Mouse (Mus musculus) neural tube, postnatal 0 days (tissue): Measurements from ENCODE around the gene Gm10024. TPM values are rescaled to one million over a fixed set of nuclear protein-coding genes. Genes with fewer than 3 reads are reported as not detected.

Experiments
- polyA plus RNA-seq: library from polyadenylated mRNA; unstranded; fragments of >200 nt; fragmentation: Nextera tagmentation; extraction: Ambion mirVana; gene quantifications from 2 replicates; pipeline ENCODE4 v1.2.1, GENCODE M21; 2015

Gm10024 gene
- not detected in 2 replicates for polyA plus RNA-seq

DNA sequence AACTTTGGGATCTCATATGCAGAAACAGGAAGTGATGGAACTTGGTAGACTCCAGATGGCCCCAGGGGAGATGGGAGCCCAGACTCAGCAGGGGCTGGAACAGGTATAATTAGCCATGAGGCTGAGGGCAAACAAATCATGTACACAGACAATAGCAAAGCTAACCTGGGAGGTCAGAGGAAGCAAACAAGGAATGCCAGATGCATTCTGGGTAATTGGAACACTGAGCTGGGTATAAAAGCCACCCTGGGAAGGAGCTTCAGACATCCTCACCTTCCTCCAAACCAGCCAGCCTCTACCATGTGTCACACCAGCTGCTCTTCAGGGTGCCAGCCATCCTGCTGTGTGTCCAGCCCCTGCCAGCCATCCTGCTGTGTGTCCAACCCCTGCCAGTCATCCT, at the start of gene Gm10024:
Gm10024 (plus strand) TSS at position 301 of the 400 bp plus-strand sequence.

DNA sequence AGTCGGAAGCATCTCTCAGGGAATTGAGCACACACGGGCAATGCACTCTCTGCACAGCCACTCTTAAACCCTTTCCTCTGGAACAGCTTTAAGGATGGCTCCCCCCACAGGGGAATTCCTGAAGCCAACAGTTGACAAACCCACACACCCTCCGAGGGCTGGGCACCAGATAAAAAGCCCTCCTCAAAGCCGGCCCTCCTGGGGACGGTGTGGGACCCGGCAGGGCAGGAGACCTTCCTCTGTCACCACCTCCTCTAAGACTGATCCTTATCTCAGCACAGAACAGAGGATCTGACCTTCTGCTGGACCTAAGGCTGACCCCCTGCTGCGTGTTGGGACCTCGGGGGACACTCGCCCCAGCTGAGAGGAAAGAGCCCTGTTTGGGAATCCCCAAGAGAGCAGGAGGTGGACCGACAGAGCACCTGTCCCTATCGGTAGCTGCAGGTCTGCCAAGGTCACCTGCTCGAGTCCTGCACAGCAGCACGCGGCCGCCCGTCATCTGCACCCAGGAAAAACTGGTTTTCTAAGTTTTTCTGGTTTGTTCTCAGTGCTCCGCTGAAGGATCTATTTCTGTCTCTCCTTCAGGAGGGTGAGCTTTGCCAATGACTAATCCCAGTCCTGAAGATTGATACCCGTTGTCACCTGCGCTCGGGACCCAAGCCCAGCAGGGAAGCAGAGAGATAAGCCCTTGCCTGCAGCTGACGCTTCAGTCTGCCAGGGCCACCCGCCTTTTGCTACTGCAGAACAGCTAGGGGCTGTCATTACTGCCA, 25.2 kb upstream of the Gm10024 start, which contains the start of gene Tspear:
Tspear (plus strand) TSS at position 675 of the 770 bp plus-strand sequence.

DNA sequence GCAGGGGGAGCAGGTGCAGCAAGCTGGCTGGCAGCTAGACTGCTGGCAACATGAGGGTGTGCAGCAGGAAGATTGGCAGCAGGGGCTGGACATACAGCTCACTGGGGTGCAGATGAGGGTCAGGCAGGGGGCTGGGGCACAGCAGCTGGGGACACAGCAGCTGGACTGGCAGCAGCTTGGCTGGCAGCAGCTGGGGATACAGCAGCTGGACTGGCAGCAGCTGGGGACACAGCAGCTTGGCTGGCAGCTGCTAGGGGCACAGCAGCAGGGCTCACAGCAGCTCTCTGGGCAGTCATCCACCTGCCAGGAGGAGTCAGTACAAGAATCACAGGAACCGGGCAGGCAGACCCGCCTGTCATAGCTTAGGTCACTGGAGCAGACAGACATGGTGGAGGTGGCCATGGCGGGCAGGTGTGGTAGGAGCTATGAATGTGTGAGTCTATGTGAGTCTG, 20.9 kb upstream of the Gm10024 start, which contains the start of gene Gm19402:
Gm19402 (minus strand) TSS at position 402 of the 452 bp plus-strand sequence.

DNA sequence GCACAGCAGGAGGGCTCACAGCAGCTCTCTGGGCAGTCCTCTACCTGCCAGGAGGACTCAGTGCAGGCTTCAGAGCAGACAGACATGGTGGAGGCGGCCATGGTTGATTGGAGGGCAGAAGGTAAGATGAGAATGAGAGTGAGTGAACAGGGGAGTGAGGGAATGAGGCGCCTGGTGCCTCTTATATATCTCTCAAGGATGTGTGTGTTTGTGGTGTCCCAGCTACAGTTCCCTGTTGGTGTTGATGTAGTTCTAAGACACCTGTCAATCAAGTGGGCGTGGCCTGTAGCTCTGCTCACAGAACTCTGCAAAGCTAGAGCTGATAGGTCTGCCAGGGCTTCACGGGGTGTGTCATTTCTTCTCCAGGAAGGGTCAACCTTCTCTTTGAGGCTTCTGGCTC, 14.1 kb upstream of the Gm10024 start, which contains the start of gene Gm9508:
Gm9508 (minus strand) TSS at position 101 of the 400 bp plus-strand sequence.

DNA sequence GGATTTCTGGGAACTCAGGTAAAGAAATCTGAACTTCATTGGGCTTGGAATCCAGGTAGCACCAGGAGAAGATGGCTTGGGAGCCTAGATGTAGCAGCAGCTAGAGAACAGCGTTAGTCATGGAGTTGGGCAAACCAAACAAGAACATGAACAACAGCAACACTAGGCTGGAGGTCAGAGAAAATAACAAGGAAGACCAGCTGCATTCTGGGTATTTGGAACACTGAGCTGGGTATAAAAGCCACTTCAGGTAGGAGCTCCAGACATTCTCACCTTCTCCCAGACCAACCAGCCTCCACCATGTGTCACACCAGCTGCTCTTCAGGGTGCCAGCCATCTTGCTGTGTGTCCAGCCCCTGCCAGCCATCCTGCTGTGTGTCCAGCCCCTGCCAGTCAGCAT, 4.9 kb upstream of the Gm10024 start, which contains the start of gene Gm10272:
Gm10272 (plus strand) TSS at position 301 of the 400 bp plus-strand sequence.

DNA sequence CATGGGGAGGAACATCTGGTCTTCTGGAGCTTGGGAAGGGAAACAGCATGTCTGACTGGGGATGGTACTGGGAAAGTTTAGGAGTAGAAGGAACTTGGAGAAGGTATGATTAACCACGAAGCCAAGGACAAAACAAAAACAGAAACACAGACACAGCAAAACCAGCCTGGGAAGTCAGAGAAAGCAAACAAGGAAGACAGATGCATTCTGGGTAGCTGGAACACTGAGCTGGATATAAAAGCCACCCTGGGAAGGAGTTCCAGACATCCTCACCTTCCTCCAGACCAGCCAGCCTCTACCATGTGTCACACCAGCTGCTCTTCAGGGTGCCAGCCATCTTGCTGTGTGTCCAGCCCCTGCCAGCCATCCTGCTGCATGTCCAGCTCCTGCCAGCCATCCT, 4.2 kb downstream of the Gm10024 start, which contains the start of gene Gm10142:
Gm10142 (plus strand) TSS at position 301 of the 400 bp plus-strand sequence.

DNA sequence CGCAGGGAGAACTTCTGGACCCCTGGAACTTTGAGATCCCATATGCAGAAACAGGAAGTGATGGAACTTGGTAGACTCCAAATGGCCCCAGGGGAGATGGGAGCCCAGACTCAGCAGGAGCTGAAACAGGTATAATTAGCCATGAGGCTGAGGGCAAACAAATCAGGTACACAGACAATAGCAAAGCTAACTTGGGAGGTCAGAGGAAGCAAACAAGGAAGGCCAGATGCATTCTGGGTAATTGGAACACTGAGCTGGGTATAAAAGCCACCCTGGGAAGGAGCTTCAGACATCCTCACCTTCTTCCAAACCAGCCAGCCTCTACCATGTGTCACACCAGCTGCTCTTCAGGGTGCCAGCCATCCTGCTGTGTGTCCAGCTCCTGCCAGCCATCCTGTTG, 9.0 kb downstream of the Gm10024 start, which contains the start of gene Krtap12-1:
Krtap12-1 (plus strand) TSS at position 301 of the 400 bp plus-strand sequence.

DNA sequence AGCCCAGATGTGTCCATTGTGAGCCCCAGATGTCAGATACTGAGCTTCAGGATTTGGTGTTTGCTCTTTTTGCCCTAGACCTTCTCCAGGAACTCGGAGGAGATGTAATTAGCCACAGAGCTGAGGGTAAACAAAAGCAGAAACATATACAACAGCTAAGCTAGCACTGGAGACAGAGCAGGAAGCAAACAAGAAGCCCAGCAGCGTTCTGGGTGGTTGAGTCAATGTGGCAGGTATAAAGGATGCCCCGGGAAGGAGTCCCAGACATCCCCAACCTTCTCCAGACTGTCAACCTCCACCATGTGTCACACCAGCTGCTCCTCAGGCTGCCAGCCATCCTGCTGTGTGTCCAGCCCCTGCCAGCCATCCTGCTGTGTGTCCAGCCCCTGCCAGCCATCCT, 14.9 kb downstream of the Gm10024 start, which contains the start of gene Gm10100:
Gm10100 (plus strand) TSS at position 301 of the 400 bp plus-strand sequence.

DNA sequence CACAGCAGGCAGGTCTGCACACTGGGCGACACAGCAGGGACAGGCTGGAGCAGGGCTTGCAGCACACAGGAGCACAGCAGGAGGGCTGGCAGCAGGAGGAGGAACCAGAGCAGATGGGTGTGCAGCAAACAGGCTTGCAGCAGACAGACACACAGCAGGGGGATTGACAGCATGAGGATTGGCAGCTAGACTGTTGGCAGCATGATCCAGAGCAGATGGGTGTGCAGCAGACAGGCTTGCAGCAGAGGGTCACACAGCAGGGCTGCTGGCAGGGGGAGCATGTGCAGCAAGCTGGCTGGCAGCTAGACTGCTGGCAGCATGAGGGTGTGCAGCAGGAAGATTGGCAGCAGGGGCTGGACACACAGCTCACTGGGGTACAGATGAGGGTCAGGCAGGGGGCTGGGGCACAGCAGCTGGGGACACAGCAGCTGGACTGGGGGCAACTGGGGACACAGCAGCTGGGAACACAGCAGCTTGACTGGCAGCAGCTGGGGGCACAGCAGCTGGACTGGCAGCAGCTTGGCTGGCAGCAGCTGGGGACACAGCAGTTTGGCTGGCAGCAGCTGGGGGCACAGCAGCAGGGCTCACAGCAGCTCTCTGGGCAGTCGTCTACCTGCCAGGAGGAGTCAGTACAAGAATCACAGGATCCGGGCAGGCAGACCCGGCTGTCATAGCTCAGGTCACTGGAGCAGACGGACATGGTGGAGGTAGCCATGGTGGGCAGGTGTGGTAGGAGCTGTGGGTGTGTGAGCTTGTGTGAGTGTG, 30.8 kb downstream of the Gm10024 start, which contains the start of gene Gm18596:
Gm18596 (minus strand) TSS at position 715 of the 765 bp plus-strand sequence.

DNA sequence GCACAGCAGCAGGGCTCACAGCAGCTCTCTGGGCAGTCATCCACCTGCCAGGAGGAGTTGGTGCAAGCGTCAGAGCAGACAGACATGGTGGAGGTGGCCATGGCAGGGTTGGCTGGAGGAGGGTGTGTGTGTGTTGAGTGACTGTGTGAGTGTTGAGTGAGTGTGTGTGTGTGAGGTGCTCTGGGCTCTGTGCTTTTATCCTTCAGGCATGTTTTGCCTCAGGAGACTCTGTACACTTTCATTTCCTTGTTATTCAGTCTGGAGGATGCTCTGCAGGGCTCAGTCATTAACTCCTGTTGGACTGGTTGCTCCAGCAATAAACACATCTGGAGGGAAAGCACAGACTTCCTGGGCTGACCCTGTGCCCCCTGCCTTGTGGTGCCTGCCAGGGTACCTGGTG, 40.0 kb downstream of the Gm10024 start, which contains the start of gene Gm9736:
Gm9736 (minus strand) TSS at position 101 of the 400 bp plus-strand sequence.

DNA sequence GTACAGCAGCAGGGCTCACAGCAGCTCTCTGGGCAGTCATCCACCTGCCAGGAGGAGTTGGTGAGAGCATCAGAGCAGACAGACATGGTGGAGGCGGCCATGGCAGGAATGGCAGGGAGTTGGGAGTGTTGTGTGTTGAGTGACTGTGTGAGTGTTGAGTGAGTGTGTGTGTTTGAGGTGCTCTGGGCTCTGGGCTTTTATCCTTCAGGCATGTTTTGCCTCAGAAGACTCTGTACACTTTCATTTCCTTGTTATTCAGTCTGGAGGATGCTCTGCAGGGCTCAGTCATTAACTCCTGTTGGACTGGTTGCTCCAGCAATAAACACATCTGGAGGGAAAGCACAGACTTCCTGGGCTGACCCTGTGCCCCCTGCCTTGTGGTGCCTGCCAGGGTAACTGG, 48.3 kb downstream of the Gm10024 start, which contains the start of gene Gm3233:
Gm3233 (minus strand) TSS at position 101 of the 400 bp plus-strand sequence.

Other genes with a start within 250 kb of the Gm10024 start
- 34.3 and 38.1 TPM in 2 replicates for gene Fam207a, start 195.7 kb upstream of the Gm10024 start, polyA plus RNA-seq
- gene Itgb2, start 181.2 kb upstream of the Gm10024 start, polyA plus RNA-seq, result 1.5 and 1.6 TPM in 2 replicates
- gene Pttg1ip, start 129.7 kb upstream of the Gm10024 start, polyA plus RNA-seq, result 87.6 and 92.6 TPM in 2 replicates
- 276 and 292 TPM in 2 replicates for gene Sumo3, start 105.4 kb upstream of the Gm10024 start, polyA plus RNA-seq
- 1.7 and 3.1 TPM in 2 replicates for gene Gm49325, start 105.3 kb upstream of the Gm10024 start, polyA plus RNA-seq
- gene Ube2g2, start 89.2 kb upstream of the Gm10024 start, polyA plus RNA-seq, result 53.8 and 60.5 TPM in 2 replicates
- gene Tspear, start 24.9 kb upstream of the Gm10024 start, polyA plus RNA-seq, result 2.4 and 2.6 TPM in 2 replicates
- not detected in 2 replicates for gene Gm19402, start 20.7 kb upstream of the Gm10024 start, polyA plus RNA-seq
- gene Gm9508, start 14.2 kb upstream of the Gm10024 start, polyA plus RNA-seq, result not detected in 2 replicates
- gene Gm10272, start 4.8 kb upstream of the Gm10024 start, polyA plus RNA-seq, result not detected in 2 replicates
- gene Gm10142, start 4.3 kb downstream of the Gm10024 start, polyA plus RNA-seq, result not detected in 2 replicates
- gene Krtap12-1, start 9.1 kb downstream of the Gm10024 start, polyA plus RNA-seq, result not detected in 2 replicates
- not detected in 2 replicates for gene Gm10100, start 15.0 kb downstream of the Gm10024 start, polyA plus RNA-seq
- gene Gm18596, start 31.2 kb downstream of the Gm10024 start, polyA plus RNA-seq, result not detected in 2 replicates
- gene Gm9736, start 39.9 kb downstream of the Gm10024 start, polyA plus RNA-seq, result not detected in 2 replicates
- not detected in 2 replicates for gene Gm3233, start 48.2 kb downstream of the Gm10024 start, polyA plus RNA-seq
- gene Gm3238, start 59.9 kb downstream of the Gm10024 start, polyA plus RNA-seq, result not detected in 2 replicates
- not detected in 2 replicates for gene Gm7138, start 65.5 kb downstream of the Gm10024 start, polyA plus RNA-seq
- not detected in 2 replicates for gene Gm3250, start 71.1 kb downstream of the Gm10024 start, polyA plus RNA-seq
- gene Gm7137, start 76.7 kb downstream of the Gm10024 start, polyA plus RNA-seq, result not detected in 2 replicates
- gene Gm9639, start 83.6 kb downstream of the Gm10024 start, polyA plus RNA-seq, result not detected in 2 replicates
- gene Gm19668, start 87.7 kb downstream of the Gm10024 start, polyA plus RNA-seq, result not detected in 2 replicates
- gene Gm9507, start 100.4 kb downstream of the Gm10024 start, polyA plus RNA-seq, result not detected in 2 replicates
- gene Gm2696, start 103.2 kb downstream of the Gm10024 start, polyA plus RNA-seq, result not detected in 2 replicates
- gene Krtap10-4, start 115.6 kb downstream of the Gm10024 start, polyA plus RNA-seq, result not detected in 2 replicates
- gene Krtap10-10, start 124.5 kb downstream of the Gm10024 start, polyA plus RNA-seq, result not detected in 2 replicates
- not detected in 2 replicates for gene Gm36176, start 135.3 kb downstream of the Gm10024 start, polyA plus RNA-seq
- gene Gm10318, start 141.4 kb downstream of the Gm10024 start, polyA plus RNA-seq, result not detected in 2 replicates
- not detected in 2 replicates for gene Gm3285, start 150.5 kb downstream of the Gm10024 start, polyA plus RNA-seq
- 22.2 and 26.6 TPM in 2 replicates for gene Lrrc3, start 191.1 kb downstream of the Gm10024 start, polyA plus RNA-seq